In genomic region chr3:88921411-88921810, GRCm38 (mm10) we compare ENCODE assay signal across 21 mouse cellular contexts. TPM values are rescaled to one million over a fixed set of nuclear protein-coding genes. Genes with fewer than 3 reads are reported as not detected.
DNase-seq lines count a peak whose midpoint lies in the region; ATAC-seq and TF ChIP-seq lines count a peak whose summit lies in the region.
"Had no signal": no experiment of that assay in that cellular context is flagged by ENCODE, and none has a peak within 500 bp of the region (broad histone marks: within the 10 kb centered on the region; RNA-seq: fewer than 3 reads in every experiment).

No protein-coding gene starts in this region.

- H3K9ac ChIP-seq in heart, embryonic 12.5 days: no peak overlapping the region
- H3K9ac ChIP-seq in heart, adult 2 months (ENCODE audit: low read depth, low read length): no peak overlapping the region
- no peak overlapping the region for H3K9ac ChIP-seq in heart, embryonic 16.5 days (ENCODE audit: low read length)
- no peak overlapping the region for H3K9ac ChIP-seq in intestine, embryonic 15.5 days
- H3K9ac ChIP-seq: embryonic facial prominence, embryonic 13.5 days; forebrain, embryonic 12.5 days; hindbrain, embryonic 14.5 days; kidney, embryonic 15.5 days had no signal

- TF ChIP-seq EP300 in heart, adult 2 months (IDR thresholded peaks at IDR 0.05; ENCODE audit: insufficient read depth, low read depth, low read length): no peak

- H3K27me3 ChIP-seq in heart, embryonic 12.5 days (replicated peaks): no peaks in the 10 kb centered on the region
- H3K27me3 ChIP-seq in heart, adult 2 months (ENCODE audit: control insufficient read depth, insufficient read depth, low read length): no peaks in the 10 kb centered on the region
- no peaks in the 10 kb centered on the region for H3K27me3 ChIP-seq in heart, embryonic 16.5 days (ENCODE audit: control insufficient read depth, insufficient read depth, low read length)
- H3K27me3 ChIP-seq in intestine, embryonic 15.5 days (replicated peaks): no peaks in the 10 kb centered on the region
- H3K27me3 ChIP-seq: CH12.LX; embryonic facial prominence, embryonic 13.5 days; forebrain, embryonic 12.5 days; kidney, embryonic 15.5 days had no signal

- intact Hi-C loops in heart, adult 2 months (cut with DNase I): no loop called here
- intact Hi-C loops in heart, postnatal 36 days (cut with DNase I): no loop called here

- TF ChIP-seq POLR2A in heart, adult 2 months (IDR thresholded peaks at IDR 0.05; ENCODE audit: insufficient read depth, low read depth, low read length): no peak

- no peaks in the 10 kb centered on the region for H3K79me2 ChIP-seq in heart, adult 2 months (replicated peaks; ENCODE audit: control insufficient read depth, insufficient read depth, low read length)

- H3K4me1 ChIP-seq in heart, embryonic 12.5 days (replicated peaks): peaks cover 18% of the 10 kb centered on the region
- no peaks in the 10 kb centered on the region for H3K4me1 ChIP-seq in heart, adult 2 months (ENCODE audit: control insufficient read depth, insufficient read depth, low read length)
- peaks cover 31% of the 10 kb centered on the region for H3K4me1 ChIP-seq in heart, embryonic 16.5 days (ENCODE audit: control insufficient read depth, insufficient read depth, low read length)
- no peaks in the 10 kb centered on the region for H3K4me1 ChIP-seq in intestine, embryonic 15.5 days (replicated peaks)
- H3K4me1 ChIP-seq: embryonic facial prominence, embryonic 13.5 days; forebrain, embryonic 12.5 days; hindbrain, embryonic 10.5 days had no signal

- 58% methylated on average over 9 of the region's 9 CpGs for WGBS in heart, embryonic 12.5 days
- WGBS in heart, adult 2 months: 81% methylated on average over 9 of the region's 9 CpGs
- WGBS in heart, embryonic 16.5 days: 47% methylated on average over 9 of the region's 9 CpGs
- 95% methylated on average over 9 of the region's 9 CpGs for WGBS in intestine, embryonic 15.5 days

- H3K4me3 ChIP-seq in heart, embryonic 12.5 days: no peak overlapping the region
- H3K4me3 ChIP-seq in heart, adult 2 months: no peak overlapping the region
- H3K4me3 ChIP-seq in heart, embryonic 16.5 days (ENCODE audit: low read length): no peak overlapping the region
- H3K4me3 ChIP-seq in intestine, embryonic 15.5 days (replicated peaks): no peak overlapping the region
- H3K4me3 ChIP-seq: embryonic facial prominence, embryonic 13.5 days; forebrain, embryonic 12.5 days; hindbrain, embryonic 10.5 days; kidney, embryonic 15.5 days had no signal

- H3K4me2 ChIP-seq in heart, embryonic 12.5 days: no peak overlapping the region
- H3K4me2 ChIP-seq in heart, embryonic 16.5 days (ENCODE audit: low read depth, low read length): no peak overlapping the region
- no peak overlapping the region for H3K4me2 ChIP-seq in intestine, embryonic 15.5 days (replicated peaks)
- H3K4me2 ChIP-seq: embryonic facial prominence, embryonic 13.5 days; forebrain, embryonic 12.5 days; hindbrain, embryonic 14.5 days; kidney, embryonic 15.5 days had no signal

- DNase-seq in heart, adult 2 months: no peak
- no peak for DNase-seq in heart, postnatal 36 days
- DNase-seq in retina, embryonic 14.5 days (ENCODE audit: low spot score): peak; percentile 7
- no peak for DNase-seq in retina, postnatal 1 day
- DNase-seq: adrenal gland, postnatal 10 days; cerebellum, adult 18-20 months; cerebellum, adult 9-11 months; cerebellum, postnatal 36 days; gastrocnemius, postnatal 10 days; kidney, adult 2 months had no signal

- ATAC-seq in heart, embryonic 12.5 days (ENCODE audit: insufficient number of reproducible peaks, low FRiP score): 0 out of 2 replicates have a peak, but pooled peaks have one; percentile 35
- peak; percentile 51 for ATAC-seq in heart, embryonic 16.5 days (replicated peaks; ENCODE audit: extremely low read depth, insufficient read depth, low FRiP score)
- no peak for ATAC-seq in intestine, embryonic 15.5 days
- ATAC-seq: forebrain, embryonic 16.5 days; intestine, embryonic 16.5 days had no signal

- peaks cover 11% of the 10 kb centered on the region for H3K9me3 ChIP-seq in heart, embryonic 12.5 days (replicated peaks)
- peaks cover 17% of the 10 kb centered on the region for H3K9me3 ChIP-seq in heart, embryonic 16.5 days (replicated peaks; ENCODE audit: control insufficient read depth, low read length)
- no peaks in the 10 kb centered on the region for H3K9me3 ChIP-seq in intestine, embryonic 15.5 days
- H3K9me3 ChIP-seq: embryonic facial prominence, embryonic 13.5 days; forebrain, embryonic 12.5 days; kidney, embryonic 15.5 days had no signal

- TF ChIP-seq CTCF in heart, adult 2 months (IDR thresholded peaks at IDR 0.05): no peak

- peaks cover 54% of the 10 kb centered on the region for H3K36me3 ChIP-seq in heart, embryonic 12.5 days
- no peaks in the 10 kb centered on the region for H3K36me3 ChIP-seq in heart, adult 2 months (ENCODE audit: control insufficient read depth, insufficient read depth, low read length)
- H3K36me3 ChIP-seq in heart, embryonic 16.5 days (ENCODE audit: control insufficient read depth, insufficient read depth): peaks cover 26% of the 10 kb centered on the region
- H3K36me3 ChIP-seq in intestine, embryonic 15.5 days: peaks cover 41% of the 10 kb centered on the region

- H3K27ac ChIP-seq in heart, embryonic 12.5 days (ENCODE audit: poor library complexity, severe bottlenecking): no peak overlapping the region
- H3K27ac ChIP-seq in heart, adult 2 months: no peak overlapping the region
- peak overlapping the region; percentile 51; the same call in 1 of the 2 replicates for H3K27ac ChIP-seq in heart, embryonic 16.5 days (ENCODE audit: low read length)
- no peak overlapping the region for H3K27ac ChIP-seq in intestine, embryonic 15.5 days
- H3K27ac ChIP-seq: embryonic facial prominence, embryonic 13.5 days; forebrain, embryonic 12.5 days; hindbrain, embryonic 10.5 days; hindbrain, embryonic 14.5 days; kidney, embryonic 15.5 days had no signal

RNA-seq across cellular contexts. Expression of gene Msto1, which starts 7.6 kb away (rescaled TPM):
- 48.9 and 52.4 TPM in 2 replicates for polyA plus RNA-seq in heart, embryonic 12.5 days (2016; fragmentation: Nextera tagmentation; extraction: Ambion mirVana)
- total RNA-seq in heart, adult 2 months (2021): 10 to 100 TPM; 12.4 to 12.6 TPM
- polyA plus RNA-seq in heart, adult 2 months (2012; rRNA removed): 21.6 and 22.1 TPM in 2 replicates
- polyA plus RNA-seq in heart, embryonic 16.5 days (2015; fragmentation: Nextera tagmentation; extraction: Ambion mirVana): 46.2 and 47.5 TPM in 2 replicates
- total RNA-seq in heart, postnatal 36 days (2021): 10 to 100 TPM; 14.1 to 15.7 TPM
- polyA plus RNA-seq in intestine, embryonic 15.5 days (2015; fragmentation: Nextera tagmentation; extraction: Ambion mirVana): 42.9 and 47.5 TPM in 2 replicates

RNA-seq across cellular contexts. Expression of gene Ash1l, which starts 29.0 kb away (rescaled TPM):
- 15.9 and 17.2 TPM in 2 replicates for polyA plus RNA-seq in heart, embryonic 12.5 days (2016; fragmentation: Nextera tagmentation; extraction: Ambion mirVana)
- total RNA-seq in heart, adult 2 months (2021): 10 to 100 TPM; 36.4 to 41.1 TPM
- polyA plus RNA-seq in heart, adult 2 months (2012; rRNA removed): 6.9 and 14.0 TPM in 2 replicates
- polyA plus RNA-seq in heart, embryonic 16.5 days (2015; fragmentation: Nextera tagmentation; extraction: Ambion mirVana): 14.5 and 15.6 TPM in 2 replicates
- total RNA-seq in heart, postnatal 36 days (2021): 10 to 100 TPM; 37.7 to 39.9 TPM
- polyA plus RNA-seq in intestine, embryonic 15.5 days (2015; fragmentation: Nextera tagmentation; extraction: Ambion mirVana): 16.4 and 17.0 TPM in 2 replicates

RNA-seq across cellular contexts. Expression of gene Dap3, which starts 29.6 kb away (rescaled TPM):
- 141 and 146 TPM in 2 replicates for polyA plus RNA-seq in heart, embryonic 12.5 days (2016; fragmentation: Nextera tagmentation; extraction: Ambion mirVana)
- total RNA-seq in heart, adult 2 months (2021): 100 to 1,000 TPM; 134 to 153 TPM
- polyA plus RNA-seq in heart, adult 2 months (2012; rRNA removed): 66.5 and 98.1 TPM in 2 replicates
- polyA plus RNA-seq in heart, embryonic 16.5 days (2015; fragmentation: Nextera tagmentation; extraction: Ambion mirVana): 145 and 148 TPM in 2 replicates
- 100 to 1,000 TPM; 128 to 152 TPM for total RNA-seq in heart, postnatal 36 days (2021)
- polyA plus RNA-seq in intestine, embryonic 15.5 days (2015; fragmentation: Nextera tagmentation; extraction: Ambion mirVana): 163 and 171 TPM in 2 replicates
